Mouse (Mus musculus): Measurements from ENCODE around the gene Prr5l.

DNA sequence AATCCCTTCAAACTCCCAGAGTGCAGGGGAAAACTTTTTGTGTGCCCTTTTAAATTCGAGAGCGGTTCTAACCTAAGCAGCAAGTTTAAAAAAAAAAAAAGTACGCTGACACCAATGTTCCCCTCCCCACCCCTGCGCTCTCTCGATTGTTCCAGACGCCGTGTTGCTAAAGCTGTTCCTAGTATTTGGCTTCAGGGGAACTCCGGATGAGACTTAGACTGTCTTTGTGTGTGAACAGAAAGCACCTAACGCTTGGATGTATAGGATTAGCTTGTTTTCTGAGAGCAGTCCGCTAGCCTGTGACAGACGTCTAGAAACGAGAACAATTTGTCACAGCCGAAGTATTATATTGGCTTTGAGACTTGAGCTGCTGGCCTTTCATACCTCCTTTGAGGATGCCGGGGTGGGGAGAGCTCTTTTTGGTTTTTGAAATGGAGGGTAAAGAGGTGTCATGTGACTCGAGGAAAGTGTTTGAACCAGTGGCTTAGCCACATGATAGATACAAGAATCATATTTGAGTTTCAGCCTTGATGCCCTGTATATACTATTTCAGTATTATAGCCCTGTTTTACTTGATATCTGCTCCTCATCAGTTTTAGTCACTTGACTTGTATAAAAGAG lies 203.6 kb downstream of the Prr5l start:
- TF ChIP-seq CTCF (IDR thresholded peaks at IDR 0.05; ENCODE audit: low read depth, low read length) (no peak), GATA1 (IDR thresholded peaks at IDR 0.05; ENCODE audit: borderline replicate concordance, low read length) (no peak), TAL1 (conservative IDR thresholded peaks at IDR 0.05; ENCODE audit: low read depth, low read length) (no peak)
